Mouse (Mus musculus) kidney, adult 2 months (tissue): ENCODE results near the gene Calcr.

Source experiments
- CTCF ChIP-seq: fragments of 200-500 bp; conservative IDR thresholded peaks from 2 replicates; pipeline ENCODE4 v1.5.1; 2011; ENCODE audit warnings: low read depth, mild to moderate bottlenecking, control low read depth, low read length, moderate library complexity, mixed read lengths; ENCODE audit not compliant: insufficient read depth, insufficient read length
- POLR2A ChIP-seq: fragments of 200-500 bp; IDR thresholded peaks from one replicate; pipeline ENCODE4 v1.6.1; 2011; ENCODE audit warnings: low read depth, low read length, control low read depth

DNA sequence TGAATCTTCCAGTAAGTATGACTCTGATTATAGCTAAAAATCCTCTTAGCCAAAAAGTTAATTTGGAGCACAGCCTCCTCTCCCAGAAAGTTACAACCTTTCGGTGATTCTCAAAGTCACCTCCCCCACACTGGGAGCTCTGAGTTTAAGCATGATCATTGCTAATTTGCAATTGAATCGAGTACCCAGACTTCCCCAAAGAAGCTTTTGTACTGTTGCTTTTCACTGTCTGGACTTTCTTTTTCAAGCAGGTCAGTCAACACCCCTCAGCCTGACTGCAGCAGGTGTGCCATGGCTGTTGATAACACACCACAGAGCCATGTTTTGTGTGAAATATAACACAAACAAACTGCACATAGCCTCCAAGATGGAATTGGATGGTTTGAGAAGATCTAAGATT is 86.7 kb downstream of the Calcr start:
- TF ChIP-seq CTCF (no peak), POLR2A (no peak)
